Comparison of ENCODE assay signal across 23 mouse cellular contexts in genomic region chr7:126087602-126088001, GRCm38 (mm10). TPM values are rescaled to one million over a fixed set of nuclear protein-coding genes. Genes with fewer than 3 reads are reported as not detected.
A peak's percentile ranks its signal among the peaks of the same experiment; 100 is the strongest.
DNase-seq lines count a peak whose midpoint lies in the region; ATAC-seq lines count a peak whose summit lies in the region.
"Had no signal": no experiment of that assay in that cellular context is flagged by ENCODE, and none has a peak within 500 bp of the region (broad histone marks: within the 10 kb centered on the region; RNA-seq: fewer than 3 reads in every experiment).

No protein-coding gene starts in this region.

- no peak overlapping the region for H3K4me3 ChIP-seq in forebrain, embryonic 10.5 days
- H3K4me3 ChIP-seq in forebrain, embryonic 12.5 days (replicated peaks) = no peak overlapping the region
- no peak overlapping the region for H3K4me3 ChIP-seq in limb, embryonic 13.5 days
- H3K4me3 ChIP-seq in limb, embryonic 10.5 days = no peak overlapping the region
- H3K4me3 ChIP-seq: heart, adult 2 months; heart, embryonic 12.5 days; lung, embryonic 15.5 days; midbrain, embryonic 10.5 days; midbrain, embryonic 15.5 days had no signal

- no peak overlapping the region for H3K9ac ChIP-seq in forebrain, embryonic 12.5 days
- H3K9ac ChIP-seq in limb, embryonic 13.5 days = no peak overlapping the region
- H3K9ac ChIP-seq: heart, embryonic 12.5 days; hindbrain, embryonic 14.5 days; lung, embryonic 15.5 days; midbrain, embryonic 15.5 days had no signal

- no peak for ATAC-seq in forebrain, embryonic 12.5 days (ENCODE audit: low FRiP score)
- ATAC-seq in limb, embryonic 13.5 days (ENCODE audit: low FRiP score, low read depth) = peak; percentile 9; the same call in 1 of the 2 replicates
- ATAC-seq: activated CD4-positive, CD25-positive, alpha-beta regulatory T cell, adult 4 months; intestine, postnatal 0 days; midbrain, embryonic 15.5 days had no signal

- WGBS in forebrain, embryonic 10.5 days = 78% methylated on average over 10 of the region's 10 CpGs
- WGBS in forebrain, embryonic 12.5 days = 79% methylated on average over 10 of the region's 10 CpGs
- 54% methylated on average over 10 of the region's 10 CpGs for whole genome bisulfite sequencing in limb, embryonic 13.5 days
- 73% methylated on average over 10 of the region's 10 CpGs for WGBS in limb, embryonic 10.5 days

- H3K36me3 ChIP-seq in forebrain, embryonic 10.5 days (replicated peaks) = no peaks in the 10 kb centered on the region
- no peaks in the 10 kb centered on the region for H3K36me3 ChIP-seq in forebrain, embryonic 12.5 days (replicated peaks)
- no peaks in the 10 kb centered on the region for H3K36me3 ChIP-seq in limb, embryonic 13.5 days
- no peaks in the 10 kb centered on the region for H3K36me3 ChIP-seq in limb, embryonic 10.5 days
- H3K36me3 ChIP-seq: heart, embryonic 12.5 days; lung, embryonic 15.5 days; midbrain, embryonic 10.5 days; midbrain, embryonic 15.5 days had no signal

- H3K27ac ChIP-seq in forebrain, embryonic 10.5 days = 0 out of 2 replicates have a peak overlapping the region, but pooled peaks have one; percentile 53
- H3K27ac ChIP-seq in forebrain, embryonic 12.5 days = no peak overlapping the region; the same call in 1 of the 2 replicates
- no peak overlapping the region; the same call in 1 of the 2 replicates for H3K27ac ChIP-seq in limb, embryonic 13.5 days
- H3K27ac ChIP-seq in limb, embryonic 10.5 days = no peak overlapping the region
- H3K27ac ChIP-seq: heart, adult 2 months; hindbrain, embryonic 14.5 days; lung, embryonic 15.5 days; midbrain, embryonic 10.5 days; midbrain, embryonic 15.5 days had no signal

- peaks cover 8% of the 10 kb centered on the region; the same call in 1 of the 2 replicates for H3K9me3 ChIP-seq in forebrain, embryonic 10.5 days
- H3K9me3 ChIP-seq in forebrain, embryonic 12.5 days = peaks cover 4% of the 10 kb centered on the region; the same call in 1 of the 2 replicates
- H3K9me3 ChIP-seq in limb, embryonic 13.5 days = peaks cover 9% of the 10 kb centered on the region
- H3K9me3 ChIP-seq in limb, embryonic 10.5 days (replicated peaks) = no peaks in the 10 kb centered on the region
- H3K9me3 ChIP-seq: lung, embryonic 15.5 days; midbrain, embryonic 15.5 days had no signal

- H3K27me3 ChIP-seq in forebrain, embryonic 10.5 days (ENCODE audit: poor library complexity, severe bottlenecking) = peaks cover 49% of the 10 kb centered on the region
- peaks cover 41% of the 10 kb centered on the region for H3K27me3 ChIP-seq in forebrain, embryonic 12.5 days
- H3K27me3 ChIP-seq in limb, embryonic 13.5 days = peaks cover 35% of the 10 kb centered on the region
- peaks cover 43% of the 10 kb centered on the region for H3K27me3 ChIP-seq in limb, embryonic 10.5 days (ENCODE audit: low read depth, poor library complexity, severe bottlenecking)
- H3K27me3 ChIP-seq: CH12.LX had no signal

- no peak overlapping the region for H3K4me2 ChIP-seq in forebrain, embryonic 12.5 days
- H3K4me2 ChIP-seq in limb, embryonic 13.5 days (replicated peaks) = no peak overlapping the region
- H3K4me2 ChIP-seq: heart, embryonic 12.5 days; hindbrain, embryonic 14.5 days; lung, embryonic 15.5 days; midbrain, embryonic 15.5 days had no signal

- H3K4me1 ChIP-seq in forebrain, embryonic 10.5 days = peaks cover 45% of the 10 kb centered on the region
- H3K4me1 ChIP-seq in forebrain, embryonic 12.5 days = peaks cover 31% of the 10 kb centered on the region
- H3K4me1 ChIP-seq in limb, embryonic 13.5 days = peaks cover 27% of the 10 kb centered on the region
- peaks cover 37% of the 10 kb centered on the region for H3K4me1 ChIP-seq in limb, embryonic 10.5 days

- no peak for DNase-seq in forebrain, embryonic 10.5 days (ENCODE audit: extremely low spot score, low spot score)
- DNase-seq in limb, embryonic 10.5 days (ENCODE audit: low spot score) = no peak
- DNase-seq in thymus, postnatal 14 days = peak; percentile 40
- no peak for DNase-seq in layer of hippocampus, postnatal 36 days
- DNase-seq in heart, postnatal 36 days = no peak
- DNase-seq: adrenal gland, adult 2 months; cerebellum, adult 8-10 months; heart, adult 2 months had no signal

- intact Hi-C loops in heart, postnatal 36 days (cut with DNase I) = no loop called here

RNA-seq across cellular contexts. Expression of gene Gsg1l, which starts 5.4 kb away (rescaled TPM):
- polyA plus RNA-seq in forebrain, embryonic 10.5 days (2016; fragmentation: Nextera tagmentation; extraction: Ambion mirVana) = 0.10 and 0.11 TPM in 2 replicates
- polyA plus RNA-seq in forebrain, embryonic 12.5 days (2016; fragmentation: Nextera tagmentation; extraction: Ambion mirVana) = 1.9 and 2.3 TPM in 2 replicates
- polyA plus RNA-seq in limb, embryonic 13.5 days (2015; fragmentation: Nextera tagmentation; extraction: Ambion mirVana) = 1.2 and 1.3 TPM in 2 replicates
- polyA plus RNA-seq in limb, embryonic 10.5 days (2016; fragmentation: Nextera tagmentation; extraction: Ambion mirVana) = 0.18 and 0.61 TPM in 2 replicates
- total RNA-seq in layer of hippocampus, postnatal 36 days (2021) = 10 to 100 TPM; 12.6 to 12.7 TPM
- total RNA-seq in heart, postnatal 36 days (2021) = 10 to 100 TPM in 1 of 2 experiments, 1 to 10 TPM in 1; 7.1 to 10.6 TPM
- total RNA-seq: CH12.LX; ES-E14; liver, adult 2 months; megakaryocyte progenitor cell, adult 5-6 weeks; neutrophil, adult 5-6 weeks had no signal
- polyA plus RNA-seq: activated CD4-positive, CD25-positive, alpha-beta regulatory T cell, adult 4 months; C2C12 had no signal
